Mouse (Mus musculus) brown adipose tissue, adult 24 weeks (tissue): ENCODE results near the gene Spdye4a. TPM values are rescaled to one million over a fixed set of nuclear protein-coding genes. Genes with fewer than 3 reads are reported as not detected.
"Not testable (repeated sequence)": the region's sequence is repeated elsewhere in the genome, so short reads cannot be mapped to it uniquely, and the experiment has no call there.

Experiments
- H3K27ac ChIP-seq: fragments of 200-500 bp; replicated peaks from 2 replicates; pipeline ENCODE4 v1.5.1; 2012; ENCODE audit warnings: low read depth, mild to moderate bottlenecking, low read length
- H3K4me1 ChIP-seq: fragments of 200-500 bp; 2 replicates; pipeline ENCODE4 v1.6.1; 2012; ENCODE audit warnings: low read length, mixed read lengths; ENCODE audit not compliant: control insufficient read depth, insufficient read depth, insufficient read length
- H3K4me3 ChIP-seq: fragments of 200-500 bp; 2 replicates; pipeline ENCODE4 v1.5.1; 2012; ENCODE audit warnings: low read depth, mild to moderate bottlenecking, low read length, moderate library complexity; ENCODE audit not compliant: insufficient read depth
- polyA plus RNA-seq: library from polyadenylated mRNA; stranded (reverse); fragments of >200 nt; gene quantifications from 2 replicates; pipeline ENCODE4 v1.2.4, GENCODE M21; 2012; ENCODE audit not compliant: missing spikeins, insufficient read depth, insufficient read length

The Spdye4a gene
- polyA plus RNA-seq, 1 experiment, result not detected

DNA sequence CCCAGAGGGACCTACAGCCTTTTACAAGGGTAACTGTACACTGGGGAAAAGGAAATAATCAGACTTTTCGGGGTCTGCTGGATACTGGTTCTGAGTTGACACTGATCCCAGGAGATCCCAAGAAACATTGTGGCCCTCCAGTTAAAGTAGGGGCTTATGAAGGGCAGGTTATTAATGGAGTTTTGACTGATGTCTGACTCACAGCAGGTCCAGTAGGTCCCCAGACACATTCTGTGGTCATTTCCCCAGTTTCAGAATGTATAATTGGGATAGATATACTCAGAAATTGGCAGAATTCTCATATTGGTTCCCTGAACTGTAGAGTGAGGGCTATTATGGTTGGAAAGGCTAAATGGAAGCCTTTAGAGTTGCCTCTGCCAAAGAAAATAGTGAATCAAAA is 38.7 kb downstream of the Spdye4a start:
- not testable (repeated sequence) for H3K4me3 ChIP-seq, H3K27ac ChIP-seq, H3K4me1 ChIP-seq

DNA sequence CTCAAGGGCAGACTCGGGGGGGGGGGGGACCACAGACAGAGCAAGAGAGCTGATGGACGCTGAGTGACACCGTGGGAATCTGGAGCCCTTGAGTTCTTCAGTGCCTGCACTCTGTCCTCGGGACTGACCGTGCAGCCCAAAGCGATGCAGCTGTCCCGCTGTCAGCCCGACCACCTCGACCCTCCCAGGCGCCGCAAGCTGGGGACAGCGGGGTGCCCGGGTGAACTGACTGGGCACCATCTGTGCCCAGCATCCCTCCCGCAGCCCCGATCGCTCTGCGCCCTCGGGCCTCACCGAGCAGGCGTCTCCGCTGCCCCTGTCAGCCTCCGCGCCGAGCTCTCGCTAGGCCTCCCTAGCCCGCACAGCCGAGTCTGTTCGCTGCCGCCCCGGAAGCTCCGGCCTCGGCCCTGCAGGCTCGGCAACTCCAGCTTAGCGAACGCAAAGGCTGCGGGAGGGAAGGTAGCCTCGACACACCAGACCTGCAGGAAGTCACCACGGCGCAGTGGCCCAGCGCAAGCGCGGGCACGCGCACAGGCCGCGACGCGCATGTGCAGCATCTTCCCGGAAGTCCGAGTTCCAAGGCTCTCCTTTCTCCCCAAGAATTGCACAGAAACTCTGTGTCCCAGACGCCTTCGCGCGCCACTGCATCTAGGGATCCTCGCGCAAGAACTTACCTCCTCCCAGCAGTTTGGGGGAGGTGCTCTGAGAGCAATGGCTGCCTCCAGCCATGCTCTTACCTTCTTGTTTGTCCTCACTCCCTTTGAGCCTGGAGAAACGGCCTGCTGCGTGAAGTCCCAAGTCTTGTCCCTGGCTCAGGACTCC is 46.2 kb downstream of the Spdye4a start, which contains the start of the genes Rbak and Spdye4b:
Gene Rbak, minus strand, starts transcription at position 521 of the 822 bp plus-strand sequence.
Gene Spdye4b, plus strand, starts transcription at position 763 of the 822 bp plus-strand sequence.
- Histone ChIP-seq H3K4me1 (no peaks in the 10 kb centered on the region; the same call in 1 of the 2 replicates), H3K4me3 (peak within 1 kb of the TSS; percentile 86), H3K27ac (peak within 1 kb of the TSS; percentile 32; the same call in 1 of the 2 replicates)

DNA sequence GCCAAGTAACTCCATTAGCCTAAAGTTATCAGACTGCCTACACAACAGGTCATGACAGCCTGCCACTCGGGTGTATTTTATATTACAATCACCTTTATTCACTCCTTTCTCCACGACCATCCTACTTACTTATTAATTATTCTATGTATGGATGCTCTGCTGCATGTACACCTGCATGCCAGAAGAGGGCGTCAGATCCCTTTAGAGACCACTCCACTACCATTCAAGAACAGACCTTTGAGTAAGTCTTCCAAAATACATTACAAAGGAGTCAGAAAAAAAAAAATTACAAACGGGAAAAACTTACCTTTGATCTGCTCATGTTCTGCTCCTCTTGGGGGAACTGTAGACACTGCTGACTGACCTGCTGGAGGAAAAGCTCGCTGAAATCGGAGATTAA is 47.5 kb downstream of the Spdye4a start:
- Histone ChIP-seq H3K4me1 (no peaks in the 10 kb centered on the region; the same call in 1 of the 2 replicates), H3K4me3 (no peak overlapping the region), H3K27ac (no peak overlapping the region)

DNA sequence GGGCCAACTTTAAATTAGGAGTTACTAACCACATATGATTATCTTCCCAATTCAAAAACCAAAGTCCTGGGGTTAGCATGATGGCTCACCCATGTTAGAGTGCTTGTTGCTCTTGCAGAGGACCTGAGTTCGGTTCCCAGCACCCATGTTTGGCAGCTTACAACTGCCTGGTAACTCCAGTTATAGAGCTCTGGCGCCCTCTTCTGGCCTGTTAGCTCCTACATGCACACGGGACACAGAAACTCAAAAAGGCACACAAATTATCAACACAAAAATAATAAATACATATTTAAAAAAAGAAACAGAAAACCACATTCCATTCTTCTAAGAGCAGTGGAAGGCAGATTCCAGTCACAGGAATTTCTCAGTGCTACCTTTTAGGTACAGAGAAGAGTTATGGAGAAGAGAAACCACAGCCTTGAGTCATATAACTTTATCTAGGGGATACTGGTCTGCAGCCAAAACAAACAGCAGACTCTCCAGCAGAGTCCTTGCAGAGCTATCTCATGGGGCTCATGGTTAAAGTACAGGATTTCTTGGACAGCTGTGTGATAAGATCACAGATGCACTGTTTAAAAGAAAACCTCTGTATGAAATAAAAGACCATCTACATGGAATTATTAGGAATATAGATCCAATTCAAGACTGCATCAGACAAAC is 49.0 kb downstream of the Spdye4a start:
- Histone ChIP-seq H3K4me1 (no peaks in the 10 kb centered on the region; the same call in 1 of the 2 replicates), H3K4me3 (no peak overlapping the region), H3K27ac (no peak overlapping the region)

DNA sequence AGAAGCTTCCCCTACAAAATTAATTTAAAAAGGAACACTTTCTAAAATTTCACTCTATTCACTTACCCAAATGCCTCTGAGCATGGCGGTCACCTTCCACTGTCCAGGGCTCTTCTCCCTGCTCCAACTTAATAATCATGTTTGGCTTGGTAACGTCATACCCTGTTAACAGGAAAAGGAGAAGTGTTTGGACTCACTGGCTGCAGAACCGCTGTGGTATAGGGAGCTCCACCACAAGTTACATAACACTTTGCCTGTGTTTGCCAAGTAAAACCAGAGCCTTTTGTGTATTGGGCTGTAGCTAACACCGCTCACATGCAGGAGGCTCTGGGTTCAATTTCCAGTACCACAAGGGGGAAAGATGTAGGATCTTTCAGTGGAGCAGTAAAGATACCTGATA is 50.7 kb downstream of the Spdye4a start:
- Histone ChIP-seq H3K27ac (no peak overlapping the region), H3K4me3 (no peak overlapping the region), H3K4me1 (no peaks in the 10 kb centered on the region; the same call in 1 of the 2 replicates)

Other genes starting within 250 kb of the Spdye4a start
- 12.5 and 14.6 TPM in 2 replicates for gene Rnf216, start 113.9 kb downstream of the Spdye4a start, polyA plus RNA-seq
- gene Olfr718-ps1, start 79.3 kb downstream of the Spdye4a start, polyA plus RNA-seq, result not detected in 2 replicates
- gene Rbak, start 46.1 kb downstream of the Spdye4a start, polyA plus RNA-seq, result 1.5 and 2.4 TPM in 2 replicates
- not detected in 2 replicates for gene Spdye4b, start 45.9 kb downstream of the Spdye4a start, polyA plus RNA-seq
- 3.3 and 4.6 TPM in 2 replicates for gene Zfp12, start 8.3 kb upstream of the Spdye4a start, polyA plus RNA-seq
- 1.5 and 1.6 TPM in 2 replicates for gene Zfp316, start 43.1 kb upstream of the Spdye4a start, polyA plus RNA-seq
- not detected in 2 replicates for gene Zfp853, start 66.7 kb upstream of the Spdye4a start, polyA plus RNA-seq
- gene E130309D02Rik, start 88.5 kb upstream of the Spdye4a start, polyA plus RNA-seq, result 11.5 and 14.1 TPM in 2 replicates
- 39.0 and 39.8 TPM in 2 replicates for gene Zdhhc4, start 102.4 kb upstream of the Spdye4a start, polyA plus RNA-seq
- gene Grid2ip, start 130.4 kb upstream of the Spdye4a start, polyA plus RNA-seq, result not detected in 2 replicates
- gene Kdelr2, start 176.9 kb upstream of the Spdye4a start, polyA plus RNA-seq, result 28.9 and 35.7 TPM in 2 replicates
- gene Daglb, start 237.7 kb upstream of the Spdye4a start, polyA plus RNA-seq, result 3.7 and 4.8 TPM in 2 replicates